ENCODE assay signal across 18 mouse cellular contexts in genomic region chr12:89471874-89472273, GRCm38 (mm10).
A peak's percentile ranks its signal among the peaks of the same experiment; 100 is the strongest.
DNase-seq lines count a peak whose midpoint lies in the region; TF ChIP-seq lines count a peak whose summit lies in the region.
"Had no signal": no experiment of that assay in that cellular context is flagged by ENCODE, and none has a peak within 500 bp of the region (broad histone marks: within the 10 kb centered on the region; RNA-seq: fewer than 3 reads in every experiment).

No protein-coding gene starts in this region.

- no peak for TF ChIP-seq POLR2A in thymus, adult 2 months (IDR thresholded peaks at IDR 0.05; ENCODE audit: control insufficient read depth, extremely low read depth, insufficient read depth, low read length, poor library complexity)

- peak; percentile 4 for DNase-seq in left cerebral cortex, postnatal 4 days
- DNase-seq in left cerebral cortex, adult 18-20 months (ENCODE audit: low spot score in 2 of 2) = no peak
- peak; percentile 10 for DNase-seq in thymus, postnatal 4 days
- DNase-seq in thymus, adult 2 months = no peak
- peak; percentile 19 for DNase-seq in ZHBTc4 (ENCODE audit: low read depth, low spot score)
- no peak for DNase-seq in adrenal gland, postnatal 4 days (ENCODE audit: low spot score in 2 of 2)
- DNase-seq: adrenal gland, adult 8-10 months; cerebellum, adult 18-20 months; cerebellum, postnatal 14 days; embryo, embryonic 11 days; gastrocnemius, postnatal 10 days; heart, adult 2 months; heart, postnatal 14 days had no signal

- H3K27me3 ChIP-seq in thymus, adult 2 months (ENCODE audit: control insufficient read depth, insufficient read depth, low read length) = no peaks in the 10 kb centered on the region
- H3K27me3 ChIP-seq: embryonic facial prominence, embryonic 12.5 days; forebrain, embryonic 12.5 days; heart, embryonic 15.5 days; intestine, embryonic 15.5 days had no signal

- no peaks in the 10 kb centered on the region for H3K4me1 ChIP-seq in thymus, adult 2 months (replicated peaks; ENCODE audit: control insufficient read depth, insufficient read depth, low read length)
- H3K4me1 ChIP-seq: embryonic facial prominence, embryonic 12.5 days; intestine, embryonic 15.5 days had no signal

- intact Hi-C loops in left cerebral cortex, postnatal 4 days (cut with DNase I) = no loop called here

- no peak overlapping the region for H3K4me3 ChIP-seq in thymus, adult 2 months (ENCODE audit: control insufficient read depth, insufficient read depth, low read length)
- H3K4me3 ChIP-seq: embryonic facial prominence, embryonic 12.5 days; forebrain, embryonic 12.5 days; heart, adult 2 months; heart, embryonic 15.5 days; intestine, embryonic 15.5 days had no signal

- 14% methylated on average over 4 of the region's 4 CpGs for WGBS in thymus, adult 2 months

- no peaks in the 10 kb centered on the region for H3K36me3 ChIP-seq in thymus, adult 2 months (ENCODE audit: control insufficient read depth, insufficient read depth, low read length)
- H3K36me3 ChIP-seq: embryonic facial prominence, embryonic 12.5 days; forebrain, embryonic 12.5 days; heart, embryonic 15.5 days; intestine, embryonic 15.5 days had no signal

- H3K27ac ChIP-seq in thymus, adult 2 months (ENCODE audit: control insufficient read depth, insufficient read depth, low read length) = no peak overlapping the region
- H3K27ac ChIP-seq: embryonic facial prominence, embryonic 12.5 days; forebrain, embryonic 12.5 days; heart, adult 2 months; heart, embryonic 15.5 days; hindbrain, embryonic 14.5 days; intestine, embryonic 15.5 days had no signal

- no peak for TF ChIP-seq CTCF in thymus, adult 2 months (IDR thresholded peaks at IDR 0.05; ENCODE audit: borderline replicate concordance, control insufficient read depth, extremely low read depth, insufficient read depth, low read length, poor library complexity)

Comparison
In these comparisons a context has a peak if more than half of its experiments do, and no peak if none do; other contexts are left out.
1. DNase-seq: peak in left cerebral cortex, postnatal 4 days (single experiment), thymus, postnatal 4 days (single experiment) and ZHBTc4 (single experiment); none in left cerebral cortex, adult 18-20 months (0 of 2), thymus, adult 2 months (single experiment) and adrenal gland, postnatal 4 days (0 of 2).